Mouse (Mus musculus): ENCODE results near the gene Tenm2. TPM values are rescaled to one million over a fixed set of nuclear protein-coding genes. Genes with fewer than 3 reads are reported as not detected.

The Tenm2 gene
- polyA plus RNA-seq, 1 experiment, result not detected

DNA sequence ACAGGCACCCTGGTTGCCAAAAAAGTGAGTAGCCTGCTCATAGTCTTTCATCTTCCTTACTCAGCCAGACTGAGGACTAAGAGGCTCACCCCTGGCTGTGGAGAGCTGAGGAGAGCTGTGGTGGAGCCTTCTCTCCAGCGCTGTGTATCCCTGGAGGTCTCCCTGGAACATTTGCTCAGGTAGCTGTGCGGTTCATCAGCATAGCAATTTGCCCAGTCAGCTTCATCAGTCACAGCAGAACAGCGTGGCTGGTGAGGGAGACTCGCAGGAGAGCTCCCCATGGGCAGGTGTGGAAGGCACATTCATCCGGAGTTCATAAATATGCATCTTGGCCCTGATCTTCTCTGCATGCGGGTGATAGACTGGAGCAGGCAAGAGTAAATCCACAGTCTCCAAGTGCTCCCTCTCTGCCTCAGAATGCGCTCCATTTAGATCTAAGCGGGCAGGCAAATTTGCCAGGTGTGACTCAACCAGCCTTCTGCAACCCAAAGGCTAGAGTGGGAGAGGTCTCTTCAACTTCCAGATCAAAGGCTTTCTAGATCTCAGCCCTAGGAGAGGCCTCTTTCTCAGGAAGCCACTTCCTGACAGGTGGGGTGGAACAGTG, 751.2 kb downstream of the Tenm2 start:
- Histone ChIP-seq H3K4me1 (ENCODE audit: control insufficient read depth, insufficient read depth, low read length) (no peaks in the 10 kb centered on the region), H3K27ac (ENCODE audit: insufficient read depth, low read depth, low read length) (no peak overlapping the region), H3K4me3 (ENCODE audit: insufficient read depth, low read length) (no peak overlapping the region)
- no peak for TF ChIP-seq POLR2A (IDR thresholded peaks at IDR 0.05; ENCODE audit: borderline replicate concordance, low read depth, low read length)
- no peak for TF ChIP-seq CTCF (IDR thresholded peaks at IDR 0.05; ENCODE audit: low read depth, low read length)

DNA sequence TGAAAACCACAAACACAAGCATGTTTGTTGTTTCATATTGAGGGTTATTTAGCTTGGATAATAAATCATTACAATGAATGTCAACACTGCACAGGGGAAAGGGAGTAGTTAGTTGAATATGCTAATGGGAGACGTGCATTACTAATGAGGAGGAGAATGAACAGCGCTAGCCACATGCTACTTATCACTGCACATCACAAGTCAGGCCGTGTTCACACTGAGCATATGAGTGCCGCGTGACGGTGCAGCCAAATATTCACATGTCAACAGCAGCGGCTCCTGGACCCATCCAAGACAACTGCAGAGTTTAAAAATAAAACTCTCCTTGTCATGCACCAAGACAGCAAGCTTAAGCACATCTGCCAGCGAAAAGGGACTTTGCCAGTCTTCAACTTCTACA, 753.6 kb downstream of the Tenm2 start:
- Histone ChIP-seq H3K4me1 (ENCODE audit: control insufficient read depth, insufficient read depth, low read length) (no peaks in the 10 kb centered on the region), H3K4me3 (ENCODE audit: insufficient read depth, low read length) (no peak overlapping the region), H3K27ac (ENCODE audit: insufficient read depth, low read depth, low read length) (no peak overlapping the region)
- no peak for TF ChIP-seq CTCF (IDR thresholded peaks at IDR 0.05; ENCODE audit: low read depth, low read length)
- no peak for TF ChIP-seq POLR2A (IDR thresholded peaks at IDR 0.05; ENCODE audit: borderline replicate concordance, low read depth, low read length)

DNA sequence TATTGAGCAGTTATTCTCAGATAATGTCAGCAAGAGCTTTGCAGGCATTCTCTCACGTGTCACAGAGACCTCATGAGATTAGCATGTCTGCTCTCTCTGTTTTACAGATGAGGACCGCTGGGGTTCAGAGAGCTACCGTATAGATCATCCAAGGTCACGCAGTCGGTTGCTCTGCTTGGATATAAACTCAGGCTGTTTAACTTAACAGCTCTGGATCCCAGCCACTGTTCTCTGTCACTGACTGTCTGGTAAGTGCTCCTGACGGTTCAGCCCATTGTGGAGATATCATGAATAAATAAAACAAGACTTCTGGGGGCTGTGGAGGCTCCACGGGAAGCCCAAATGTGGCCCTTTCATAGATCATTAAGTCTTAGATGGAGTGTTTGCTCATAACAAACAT, 754.2 kb downstream of the Tenm2 start:
- no peak for TF ChIP-seq CTCF (IDR thresholded peaks at IDR 0.05; ENCODE audit: low read depth, low read length)
- TF ChIP-seq POLR2A (IDR thresholded peaks at IDR 0.05; ENCODE audit: borderline replicate concordance, low read depth, low read length), result no peak
- Histone ChIP-seq H3K4me1 (ENCODE audit: control insufficient read depth, insufficient read depth, low read length) (no peaks in the 10 kb centered on the region), H3K4me3 (ENCODE audit: insufficient read depth, low read length) (no peak overlapping the region), H3K27ac (ENCODE audit: insufficient read depth, low read depth, low read length) (no peak overlapping the region)

DNA sequence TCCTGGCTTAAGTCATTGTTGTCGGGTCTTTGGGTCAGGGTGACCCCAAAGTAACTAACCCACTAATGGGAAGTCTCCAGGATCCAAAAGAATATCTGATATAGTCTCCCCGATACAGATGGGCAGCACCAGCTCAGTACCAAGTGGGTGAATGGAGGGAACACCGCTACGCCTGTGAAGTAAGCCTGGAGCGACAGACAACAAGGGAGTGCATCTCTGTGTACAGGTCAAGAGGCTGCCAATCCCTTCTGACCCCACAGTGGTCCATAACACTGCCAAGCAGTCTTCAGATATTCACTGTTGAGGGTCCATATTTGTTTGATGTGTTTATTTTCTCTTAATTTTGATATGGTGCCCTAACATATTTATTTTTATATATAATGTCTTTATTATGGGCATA, 754.7 kb downstream of the Tenm2 start:
- H3K27ac ChIP-seq (ENCODE audit: insufficient read depth, low read depth, low read length), result no peak overlapping the region
- TF ChIP-seq CTCF (IDR thresholded peaks at IDR 0.05; ENCODE audit: low read depth, low read length) (no peak), POLR2A (IDR thresholded peaks at IDR 0.05; ENCODE audit: borderline replicate concordance, low read depth, low read length) (no peak)
- no peak overlapping the region for H3K4me3 ChIP-seq (ENCODE audit: insufficient read depth, low read length)
- H3K4me1 ChIP-seq (ENCODE audit: control insufficient read depth, insufficient read depth, low read length), result no peaks in the 10 kb centered on the region

DNA sequence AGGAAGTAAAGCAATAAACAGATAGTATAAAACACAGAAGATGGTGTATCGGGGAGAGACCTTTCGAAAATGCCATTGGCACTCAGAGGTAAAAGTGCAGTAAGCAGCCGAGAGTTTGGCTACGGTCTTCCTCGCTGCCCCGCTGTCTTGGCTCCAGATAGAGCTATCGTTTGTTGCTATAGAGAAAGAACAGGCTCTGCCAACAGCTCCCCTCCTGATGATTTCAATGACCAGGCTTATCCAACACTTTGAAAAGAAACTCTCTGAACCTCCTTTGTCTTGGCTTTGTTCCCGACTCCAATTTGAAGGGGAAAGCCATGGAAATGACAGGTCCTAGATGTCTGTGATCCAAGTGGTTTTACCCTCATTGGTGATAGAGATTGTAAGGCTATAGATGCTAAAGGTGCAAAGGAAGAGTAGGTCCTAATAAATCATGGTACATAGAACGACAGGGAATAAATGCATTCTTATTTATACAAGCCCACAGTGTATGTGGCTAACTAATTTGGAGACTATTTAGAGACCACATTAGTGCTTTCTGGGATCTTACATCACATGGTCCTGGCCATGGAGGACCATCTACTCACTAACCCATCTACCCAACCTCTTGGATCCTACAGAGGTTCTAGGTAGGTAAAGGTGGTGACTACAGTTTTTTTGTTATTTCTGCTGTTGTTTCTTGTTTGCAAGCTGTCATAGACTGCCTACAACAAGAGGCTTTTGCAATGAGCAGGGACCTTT, 765.8 kb downstream of the Tenm2 start:
- TF ChIP-seq POLR2A (IDR thresholded peaks at IDR 0.05; ENCODE audit: borderline replicate concordance, low read depth, low read length) (no peak), CTCF (IDR thresholded peaks at IDR 0.05; ENCODE audit: low read depth, low read length) (no peak)
- Histone ChIP-seq H3K27ac (ENCODE audit: insufficient read depth, low read depth, low read length) (no peak overlapping the region), H3K4me3 (ENCODE audit: insufficient read depth, low read length) (no peak overlapping the region), H3K4me1 (ENCODE audit: control insufficient read depth, insufficient read depth, low read length) (no peaks in the 10 kb centered on the region)

DNA sequence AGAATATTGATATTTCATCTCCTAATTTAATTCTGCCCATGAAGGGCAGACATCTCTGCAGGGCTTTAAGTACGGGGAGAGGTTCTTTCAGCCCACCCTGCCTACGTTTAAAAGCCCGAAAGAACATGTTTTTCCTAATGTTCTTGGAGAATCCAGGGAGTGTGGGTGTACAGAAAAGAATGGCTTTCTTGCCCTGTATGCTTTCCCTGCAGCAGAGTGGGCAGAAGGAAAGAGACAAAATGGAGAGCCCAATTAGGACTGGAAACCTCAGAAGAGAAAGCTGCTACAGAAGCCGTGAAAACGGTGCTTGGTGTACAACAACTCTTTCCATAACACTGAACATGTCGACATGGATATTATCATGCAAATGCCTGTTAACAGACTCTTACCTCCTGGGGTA, 777.3 kb downstream of the Tenm2 start:
- no peak overlapping the region for H3K27ac ChIP-seq (ENCODE audit: insufficient read depth, low read depth, low read length)
- TF ChIP-seq POLR2A (IDR thresholded peaks at IDR 0.05; ENCODE audit: borderline replicate concordance, low read depth, low read length) (no peak), CTCF (IDR thresholded peaks at IDR 0.05; ENCODE audit: low read depth, low read length) (no peak)
- H3K4me1 ChIP-seq (ENCODE audit: control insufficient read depth, insufficient read depth, low read length), result no peaks in the 10 kb centered on the region
- H3K4me3 ChIP-seq (ENCODE audit: insufficient read depth, low read length), result no peak overlapping the region

DNA sequence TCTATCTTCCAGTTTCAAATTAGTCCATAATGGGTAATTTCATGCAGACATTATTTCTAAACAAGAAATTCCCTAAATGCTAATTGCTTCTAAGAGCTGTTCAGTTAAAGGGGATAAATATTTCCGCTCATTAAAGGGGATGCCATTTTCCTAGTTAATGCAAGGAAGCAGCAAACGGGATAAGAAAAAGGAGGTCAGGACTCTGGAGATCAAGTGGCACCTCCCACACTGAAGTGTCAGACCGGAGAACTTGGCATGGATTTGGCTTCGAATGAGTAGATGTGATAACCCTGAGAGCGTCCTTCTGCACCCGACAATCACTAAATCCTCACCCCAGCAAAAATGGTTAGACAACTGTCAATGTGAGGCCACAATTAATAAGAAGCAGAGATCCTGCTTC, 781.7 kb downstream of the Tenm2 start:
- Histone ChIP-seq H3K4me3 (ENCODE audit: insufficient read depth, low read length) (no peak overlapping the region), H3K27ac (ENCODE audit: insufficient read depth, low read depth, low read length) (no peak overlapping the region), H3K4me1 (ENCODE audit: control insufficient read depth, insufficient read depth, low read length) (no peaks in the 10 kb centered on the region)
- no peak for TF ChIP-seq POLR2A (IDR thresholded peaks at IDR 0.05; ENCODE audit: borderline replicate concordance, low read depth, low read length)

DNA sequence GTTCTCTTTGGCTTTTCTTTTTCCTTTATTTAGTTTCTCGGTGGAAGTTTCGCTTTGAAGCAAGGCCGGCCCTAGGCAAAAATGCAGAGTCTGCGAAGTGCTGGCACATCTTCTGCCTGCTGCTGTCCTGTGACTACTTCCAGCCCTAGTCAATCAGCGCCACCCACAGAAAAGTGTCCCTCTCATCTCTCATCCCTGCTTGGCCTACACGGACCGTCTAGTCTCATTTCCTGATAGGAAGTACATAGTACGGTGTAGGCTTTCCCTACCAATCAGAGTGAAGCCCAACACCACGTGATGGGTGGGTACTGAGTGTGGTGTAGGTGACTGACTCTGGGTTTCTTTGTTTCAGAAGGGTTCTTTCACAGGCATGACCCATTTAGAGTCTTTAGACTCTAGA, 783.3 kb downstream of the Tenm2 start:
- no peaks in the 10 kb centered on the region for H3K4me1 ChIP-seq (ENCODE audit: control insufficient read depth, insufficient read depth, low read length)
- no peak for TF ChIP-seq CTCF (IDR thresholded peaks at IDR 0.05; ENCODE audit: low read depth, low read length)
- no peak for TF ChIP-seq POLR2A (IDR thresholded peaks at IDR 0.05; ENCODE audit: borderline replicate concordance, low read depth, low read length)
- H3K4me3 ChIP-seq (ENCODE audit: insufficient read depth, low read length), result no peak overlapping the region
- no peak overlapping the region for H3K27ac ChIP-seq (ENCODE audit: insufficient read depth, low read depth, low read length)

DNA sequence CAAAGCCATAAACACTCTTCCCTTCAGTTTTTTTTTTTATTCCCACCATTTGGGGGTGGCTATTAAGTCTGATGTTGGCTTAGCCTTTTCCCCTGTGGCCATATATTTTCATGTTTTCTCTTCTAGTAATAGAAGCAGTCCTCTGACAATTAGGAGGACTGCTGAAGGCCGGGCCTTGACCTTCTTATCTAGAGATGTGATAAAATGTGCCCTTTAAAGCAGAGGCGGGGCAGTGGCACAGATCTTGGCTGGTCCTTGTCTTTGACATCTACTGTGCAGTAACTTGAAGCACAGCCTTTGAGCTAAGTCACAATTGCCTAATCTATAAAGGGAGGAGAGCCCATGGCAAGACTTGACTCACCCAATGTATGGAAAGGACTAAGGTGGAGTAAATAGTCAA, 789.4 kb downstream of the Tenm2 start:
- no peaks in the 10 kb centered on the region for H3K4me1 ChIP-seq (ENCODE audit: control insufficient read depth, insufficient read depth, low read length)
- H3K4me3 ChIP-seq (ENCODE audit: insufficient read depth, low read length), result no peak overlapping the region
- no peak overlapping the region for H3K27ac ChIP-seq (ENCODE audit: insufficient read depth, low read depth, low read length)
- TF ChIP-seq POLR2A (IDR thresholded peaks at IDR 0.05; ENCODE audit: borderline replicate concordance, low read depth, low read length), result no peak
- no peak for TF ChIP-seq CTCF (IDR thresholded peaks at IDR 0.05; ENCODE audit: low read depth, low read length)

DNA sequence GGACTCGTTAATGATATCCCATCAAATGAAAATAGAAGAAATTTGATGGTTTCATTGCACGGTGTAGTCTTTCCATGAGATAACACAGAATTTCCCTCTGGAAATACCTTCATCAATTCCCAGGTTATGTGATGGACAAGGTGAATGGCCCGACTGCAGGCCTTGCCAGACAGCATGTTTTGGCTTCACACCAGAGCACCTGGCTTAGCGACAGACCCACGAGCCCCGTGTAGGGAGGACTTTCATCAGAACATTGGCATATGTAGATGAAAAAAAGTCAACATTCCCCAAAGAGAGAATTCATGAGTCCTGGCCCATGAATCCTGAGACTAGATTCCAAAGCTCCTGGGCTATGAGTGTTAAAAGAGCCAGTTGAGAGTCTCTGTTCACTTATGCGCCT, 791.9 kb downstream of the Tenm2 start:
- Histone ChIP-seq H3K4me3 (ENCODE audit: insufficient read depth, low read length) (no peak overlapping the region), H3K4me1 (ENCODE audit: control insufficient read depth, insufficient read depth, low read length) (no peaks in the 10 kb centered on the region), H3K27ac (ENCODE audit: insufficient read depth, low read depth, low read length) (no peak overlapping the region)
- TF ChIP-seq POLR2A (IDR thresholded peaks at IDR 0.05; ENCODE audit: borderline replicate concordance, low read depth, low read length) (no peak), CTCF (IDR thresholded peaks at IDR 0.05; ENCODE audit: low read depth, low read length) (no peak)

All from bone marrow macrophage, adult 2 months (primary cell).